ENCODE assay signal across 28 mouse cellular contexts in the genomic region with DNA sequence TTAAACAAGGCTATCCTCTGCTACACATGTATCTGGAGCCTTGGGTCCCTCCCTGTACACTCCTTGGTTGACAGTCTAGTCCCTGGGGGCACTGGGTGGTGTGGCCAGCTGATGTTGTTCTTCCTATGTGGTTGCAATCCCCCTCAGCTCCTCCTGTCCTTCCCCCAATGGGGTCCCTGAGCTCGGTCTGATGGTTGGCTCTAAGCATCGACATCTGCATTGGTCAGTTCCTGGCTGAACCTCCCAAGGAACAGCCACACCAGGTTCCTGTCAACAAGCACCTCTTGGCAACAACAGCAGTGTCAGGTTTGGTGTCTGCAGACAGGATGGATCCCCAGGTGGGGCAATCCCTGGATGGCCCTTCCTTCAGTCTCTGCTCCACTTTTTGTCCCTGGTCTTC.
"Had no signal": no experiment of that assay in that cellular context is flagged by ENCODE, and none has a peak within 500 bp of the region (broad histone marks: within the 10 kb centered on the region; RNA-seq: fewer than 3 reads in every experiment).

No protein-coding gene starts in this region.

- H3K36me3 ChIP-seq: limb, embryonic 10.5 days; limb, embryonic 12.5 days; limb, embryonic 13.5 days; limb, embryonic 15.5 days; liver, embryonic 12.5 days; liver, embryonic 13.5 days; liver, embryonic 15.5 days; lung, embryonic 15.5 days; midbrain, embryonic 12.5 days; neural tube, embryonic 12.5 days; neural tube, embryonic 13.5 days had no signal

- H3K4me1 ChIP-seq: limb, embryonic 13.5 days; limb, embryonic 15.5 days; liver, embryonic 12.5 days; liver, embryonic 13.5 days; liver, embryonic 15.5 days; lung, embryonic 15.5 days; megakaryocyte, embryonic 14.5 days; neural tube, embryonic 12.5 days had no signal

- H3K9ac ChIP-seq: limb, embryonic 12.5 days; limb, embryonic 13.5 days; limb, embryonic 15.5 days; liver, embryonic 12.5 days; liver, embryonic 13.5 days; liver, embryonic 14.5 days; liver, embryonic 15.5 days; liver, postnatal 0 days; lung, embryonic 14.5 days; lung, embryonic 15.5 days; midbrain, embryonic 12.5 days; neural tube, embryonic 12.5 days; neural tube, embryonic 13.5 days had no signal

- H3K4me3 ChIP-seq: left cerebral cortex, adult 2 months; limb, embryonic 10.5 days; limb, embryonic 12.5 days; limb, embryonic 13.5 days; limb, embryonic 15.5 days; liver, embryonic 12.5 days; liver, embryonic 13.5 days; liver, embryonic 15.5 days; lung, embryonic 15.5 days; megakaryocyte, embryonic 14.5 days; midbrain, embryonic 12.5 days; myocyte; neural tube, embryonic 12.5 days; neural tube, embryonic 13.5 days had no signal

- DNase-seq: left cerebral cortex, postnatal 4 days; liver; liver, embryonic 13.5 days; liver, postnatal 0 days; lung, adult 18-20 months; lung, adult 2 months; lung, embryonic 14.5 days; lung, postnatal 10 days; lung, postnatal 14 days; lung, postnatal 36 days; lung, postnatal 4 days had no signal

- ATAC-seq: liver, embryonic 12.5 days; liver, postnatal 0 days; lung, postnatal 0 days had no signal

- H3K27me3 ChIP-seq: limb, embryonic 12.5 days; limb, embryonic 13.5 days; limb, embryonic 15.5 days; liver, embryonic 13.5 days; liver, embryonic 15.5 days; lung, embryonic 15.5 days; megakaryocyte, embryonic 14.5 days; neural tube, embryonic 12.5 days; neural tube, embryonic 13.5 days had no signal

- H3K27ac ChIP-seq: left cerebral cortex, adult 2 months; limb, embryonic 10.5 days; limb, embryonic 12.5 days; limb, embryonic 13.5 days; limb, embryonic 15.5 days; liver, embryonic 12.5 days; liver, embryonic 13.5 days; liver, embryonic 14.5 days; liver, embryonic 15.5 days; lung, embryonic 15.5 days; macrophage; midbrain, embryonic 12.5 days; neural tube, embryonic 12.5 days; neural tube, embryonic 13.5 days had no signal

- H3K9me3 ChIP-seq: limb, embryonic 10.5 days; limb, embryonic 12.5 days; limb, embryonic 13.5 days; limb, embryonic 15.5 days; liver, embryonic 12.5 days; liver, embryonic 13.5 days; liver, embryonic 15.5 days; lung, embryonic 15.5 days; megakaryocyte, embryonic 14.5 days; midbrain, embryonic 12.5 days; neural tube, embryonic 12.5 days; neural tube, embryonic 13.5 days had no signal

- H3K4me2 ChIP-seq: limb, embryonic 12.5 days; limb, embryonic 13.5 days; limb, embryonic 15.5 days; liver, embryonic 11.5 days; liver, embryonic 12.5 days; liver, embryonic 13.5 days; liver, embryonic 15.5 days; lung, embryonic 14.5 days; lung, embryonic 15.5 days; midbrain, embryonic 12.5 days; neural tube, embryonic 12.5 days; neural tube, embryonic 13.5 days had no signal
